Mouse (Mus musculus): ENCODE results near the gene Dmrtc2.

The Dmrtc2 gene

DNA sequence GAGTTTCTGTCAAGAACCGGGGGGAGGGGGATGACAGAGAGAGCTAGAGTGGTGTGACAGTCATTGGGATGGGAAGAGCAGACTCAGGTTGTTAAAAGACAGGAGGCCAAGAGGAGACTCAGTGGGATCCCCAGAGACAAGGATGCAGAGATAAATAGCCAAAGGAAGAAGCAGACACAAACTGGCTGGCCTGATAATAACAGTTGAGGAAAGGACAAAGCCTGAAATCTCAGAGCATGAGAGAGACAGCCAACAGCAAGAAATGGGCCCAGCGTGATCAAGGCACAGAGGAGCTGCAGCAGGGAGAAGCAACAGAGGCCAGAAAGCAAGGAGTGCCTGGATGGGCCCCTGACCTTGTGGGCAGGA, 32.4 kb downstream of the Dmrtc2 start:
- no peak for DNase-seq (ENCODE audit: low read depth)

DNA sequence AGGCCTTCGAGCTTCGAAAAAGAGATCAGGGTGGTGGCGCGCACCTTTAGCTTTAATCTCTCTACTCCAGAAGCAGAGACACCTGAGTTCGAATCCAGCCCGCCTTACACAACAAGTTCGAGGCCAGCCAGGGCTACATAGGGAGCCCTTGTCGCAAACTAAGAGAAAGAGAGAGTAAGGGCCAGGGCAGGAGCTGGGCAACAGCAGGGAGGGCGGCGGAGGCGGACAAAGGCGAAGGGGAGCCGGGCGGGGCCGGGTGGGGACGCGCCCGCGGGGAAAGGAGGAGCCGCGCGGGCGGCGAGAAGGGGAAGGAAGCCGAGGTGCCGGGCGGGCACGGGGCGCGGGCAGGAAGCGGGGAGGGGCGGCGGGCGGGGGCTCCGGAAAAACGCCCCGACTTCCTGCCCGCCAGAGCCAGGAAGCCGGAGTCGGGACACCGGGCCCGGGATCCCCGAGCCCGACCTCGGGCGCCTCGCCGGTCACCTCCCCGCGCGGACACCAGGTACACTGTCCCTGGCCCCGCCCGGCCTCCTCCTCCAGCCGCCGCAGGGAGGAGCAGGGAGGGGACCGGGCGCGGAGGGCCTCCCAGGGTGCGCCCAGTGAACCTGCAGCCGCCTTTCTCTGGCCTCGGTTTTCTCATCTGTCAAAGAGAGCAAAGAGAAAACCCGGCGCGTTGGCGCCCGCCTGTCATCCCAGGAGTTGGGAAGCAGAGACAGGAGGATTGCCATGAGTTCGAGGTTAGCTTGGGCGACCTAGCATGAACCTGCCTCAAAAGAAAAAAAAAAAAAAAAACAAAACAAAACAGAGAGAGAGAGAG, 33.0 kb downstream of the Dmrtc2 start, which contains the start of gene Arhgef1:
Arhgef1 (plus strand) TSS at position 283 of the 814 bp plus-strand sequence.
- no peak for DNase-seq (ENCODE audit: low read depth)

DNA sequence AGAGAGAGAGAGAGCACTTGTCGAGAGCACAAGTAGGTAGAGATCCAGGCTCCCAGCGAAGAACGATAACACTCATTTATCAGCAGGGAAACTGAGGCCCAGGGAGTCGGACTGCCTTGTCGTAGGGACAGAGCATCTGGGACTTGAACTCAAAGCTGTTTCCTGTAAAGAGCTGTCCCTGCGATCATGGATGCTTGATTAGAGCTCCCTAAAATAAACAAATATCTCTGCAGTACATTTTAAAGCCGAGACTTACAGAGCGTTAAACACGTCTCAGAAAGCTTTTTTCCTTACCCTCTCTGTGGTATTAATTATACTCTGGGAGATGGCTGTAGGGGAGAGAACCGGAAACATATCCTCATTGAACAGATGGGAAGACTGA, 33.6 kb downstream of the Dmrtc2 start:
- DNase-seq (ENCODE audit: low read depth) = no peak

- peak; percentile 95 for DNase-seq (ENCODE audit: low read depth)
These were observed 34.2 kb downstream of the Dmrtc2 start for GRCm38 (mm10) chr7:24904070-24904483.

DNA sequence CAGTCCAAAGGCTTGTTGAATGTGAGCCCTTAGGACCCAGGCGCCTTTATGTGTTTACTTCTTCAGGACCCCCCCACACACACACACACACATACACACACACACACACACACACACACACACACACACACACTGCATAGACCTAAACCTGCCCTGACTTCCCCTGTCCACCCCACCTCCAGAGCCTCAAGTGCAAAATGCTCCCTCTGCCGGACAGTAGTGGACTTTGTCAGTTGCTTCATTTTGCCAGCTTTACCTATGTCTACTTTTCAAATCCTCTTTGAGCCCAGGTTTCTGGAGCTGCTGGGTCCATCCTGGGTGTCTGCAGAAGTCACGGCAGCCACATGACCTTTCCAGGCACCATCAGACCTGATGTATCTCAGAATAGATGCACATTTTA, 35.1 kb downstream of the Dmrtc2 start:
- peak; percentile 80 for DNase-seq (ENCODE audit: low read depth)

GRCm38 (mm10) chr7:24906551-24906950, 36.7 kb downstream of the Dmrtc2 start:
- DNase-seq (ENCODE audit: low read depth) = no peak

DNA sequence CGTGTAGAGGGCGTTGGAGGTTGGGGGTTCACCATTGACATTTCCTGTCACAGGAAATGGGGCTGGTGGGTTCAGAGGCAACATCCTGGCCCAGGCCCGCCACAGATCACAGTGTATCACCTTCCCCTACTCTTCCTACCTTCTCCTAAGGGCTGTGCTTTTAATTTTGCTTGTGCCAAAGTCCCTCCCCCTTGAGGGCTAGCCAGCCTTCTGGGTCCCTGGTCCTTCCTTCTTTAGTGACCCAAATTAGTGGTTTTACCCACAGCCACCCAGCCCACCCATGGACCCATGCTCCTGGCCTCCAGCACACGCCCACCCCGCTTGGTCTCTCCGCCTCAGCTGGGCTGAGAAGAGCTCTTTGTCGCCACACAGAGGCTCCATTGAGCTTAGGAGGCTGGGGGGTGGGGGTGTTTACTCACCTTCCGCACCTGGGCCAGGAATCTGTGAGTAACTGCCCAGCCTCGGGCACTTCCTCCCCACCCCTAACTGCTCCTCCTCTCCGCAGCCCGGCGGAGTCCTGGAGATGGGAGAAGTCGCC, 37.4 kb downstream of the Dmrtc2 start:
- no peak for DNase-seq (ENCODE audit: low read depth)

GRCm38 (mm10) chr7:24912480-24912879, 42.6 kb downstream of the Dmrtc2 start:
- no peak for DNase-seq (ENCODE audit: low read depth)

GRCm38 (mm10) chr7:24918763-24919323, 49.0 kb downstream of the Dmrtc2 start:
- no peak for DNase-seq (ENCODE audit: low read depth)

- no peak for DNase-seq (ENCODE audit: low read depth)
These were observed 49.9 kb downstream of the Dmrtc2 start for GRCm38 (mm10) chr7:24919728-24920127.
